Mouse (Mus musculus) central nervous system, embryonic 11.5 days (tissue): ENCODE measurements around the gene Gpr157. TPM values are rescaled to one million over a fixed set of nuclear protein-coding genes. Genes with fewer than 3 reads are reported as not detected.

Experiments
- polyA plus RNA-seq: library from polyadenylated mRNA; depleted of rRNA; stranded (reverse); fragments of >200 nt; gene quantifications from 2 replicates; pipeline ENCODE4 v1.2.3, GENCODE M21; 2012; rRNA removed

The Gpr157 gene
- 0.79 and 1.5 TPM in 2 replicates for polyA plus RNA-seq

DNA sequence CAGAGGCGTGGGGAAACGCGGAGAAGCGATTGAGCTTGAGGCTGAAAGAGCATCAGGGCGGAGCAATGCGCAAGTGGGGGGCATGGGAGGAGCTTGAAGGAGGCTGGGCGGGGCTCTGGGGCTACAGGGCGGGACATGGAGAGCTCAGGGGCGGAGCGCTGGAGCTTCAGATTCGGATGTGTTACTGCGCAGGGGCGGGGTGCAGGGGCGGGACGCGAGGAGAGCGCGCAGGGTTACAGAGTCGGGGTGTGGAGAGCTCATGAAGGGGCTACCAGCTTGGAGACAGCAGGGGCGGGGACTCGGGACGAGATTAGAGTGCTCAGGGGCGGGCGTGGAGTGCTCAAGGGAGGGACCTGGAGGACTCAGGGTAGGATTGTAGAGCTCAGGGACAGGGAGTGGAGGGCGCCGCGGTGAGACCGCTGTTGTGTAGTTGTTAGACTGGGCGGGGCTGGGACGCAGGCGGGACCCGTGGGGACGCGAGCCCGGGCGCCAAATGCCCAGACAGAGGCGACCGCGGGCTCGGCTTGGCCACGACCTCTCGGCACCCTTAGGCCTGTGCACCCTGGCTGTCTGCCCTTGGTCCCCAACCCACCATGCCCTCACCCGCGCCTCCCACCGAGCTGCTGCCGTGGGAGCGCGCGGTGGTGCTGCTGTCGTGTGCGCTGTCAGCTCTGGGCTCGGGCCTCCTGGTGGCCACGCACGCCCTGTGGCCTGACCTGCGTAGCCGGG is at the start of gene Gpr157:
Gene Gpr157 (plus strand): TSS at position 205 of the 729 bp plus-strand sequence.

DNA sequence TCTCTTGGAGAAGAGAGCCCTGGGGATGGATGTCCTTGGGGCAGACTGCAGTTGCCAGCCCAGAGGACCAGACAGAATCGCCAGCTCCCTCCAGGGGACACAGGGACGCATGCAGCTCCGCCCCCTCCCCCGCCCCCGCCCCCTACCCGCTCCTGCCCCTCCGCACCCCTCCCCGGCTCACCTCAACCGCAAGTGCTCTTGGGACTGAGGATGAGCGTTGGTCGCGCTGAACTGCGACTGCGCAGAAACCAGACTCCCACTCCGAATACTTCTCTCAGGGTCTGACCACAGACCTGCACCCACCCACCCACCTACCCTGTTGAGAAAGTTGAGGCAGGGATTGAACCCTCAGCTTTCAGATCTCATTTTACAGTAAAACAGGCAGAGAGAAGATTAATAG is 31.9 kb downstream of the Gpr157 start, which contains the start of gene Slc2a5:
Gene Slc2a5 (plus strand): TSS at position 229 of the 400 bp plus-strand sequence.

Other genes starting within 250 kb of the Gpr157 start
- 7.3 and 14.2 TPM in 2 replicates for gene Spsb1, start 132.3 kb upstream of the Gpr157 start, polyA plus RNA-seq
- 3.5 and 7.0 TPM in 2 replicates for gene H6pd, start 78.3 kb upstream of the Gpr157 start, polyA plus RNA-seq
- gene Slc2a5, start 31.9 kb downstream of the Gpr157 start, polyA plus RNA-seq, result 0.85 and 1.2 TPM in 2 replicates
- 0.05 TPM in 1 of 2 replicates, not detected in the other for gene Slc2a7, start 61.6 kb downstream of the Gpr157 start, polyA plus RNA-seq
- 0.14 and 0.22 TPM in 2 replicates for gene Car6, start 114.0 kb downstream of the Gpr157 start, polyA plus RNA-seq
- 648 and 671 TPM in 2 replicates for gene Eno1, start 149.4 kb downstream of the Gpr157 start, polyA plus RNA-seq
- gene Rere, start 194.3 kb downstream of the Gpr157 start, polyA plus RNA-seq, result 50.7 and 57.8 TPM in 2 replicates